Mouse (Mus musculus): ENCODE measurements at regions not wholly inside any gene's neighbourhood (a gene's known extent, or its start where the extent isn't known, plus 50 kb on each side); places are given as distances from the start of the nearest gene placed in this dataset.

GRCm38 (mm10) chr17:47266335-47266734 is 102.4 kb upstream of the Mrps10 start:
- Histone ChIP-seq H3K27me3 (ENCODE audit: control insufficient read depth, insufficient read depth, low read length) (no peaks in the 10 kb centered on the region), H3K36me3 (ENCODE audit: control insufficient read depth, insufficient read depth, low read length) (no peaks in the 10 kb centered on the region; the same call in 1 of the 2 replicates), H3K4me2 (ENCODE audit: low read depth, low read length) (no peak overlapping the region), H3K9ac (ENCODE audit: low read length) (no peak overlapping the region), H3K27ac (ENCODE audit: low read length) (no peak overlapping the region), H3K4me1 (ENCODE audit: control insufficient read depth, insufficient read depth, low read length) (no peaks in the 10 kb centered on the region), H3K9me3 (replicated peaks; ENCODE audit: control insufficient read depth, low read length) (no peaks in the 10 kb centered on the region), H3K4me3 (replicated peaks; ENCODE audit: low read length) (no peak overlapping the region)
- no peak for ATAC-seq (ENCODE audit: insufficient read depth, low FRiP score)
- WGBS, result 95% methylated on average over 7 of the region's 7 CpGs

DNA sequence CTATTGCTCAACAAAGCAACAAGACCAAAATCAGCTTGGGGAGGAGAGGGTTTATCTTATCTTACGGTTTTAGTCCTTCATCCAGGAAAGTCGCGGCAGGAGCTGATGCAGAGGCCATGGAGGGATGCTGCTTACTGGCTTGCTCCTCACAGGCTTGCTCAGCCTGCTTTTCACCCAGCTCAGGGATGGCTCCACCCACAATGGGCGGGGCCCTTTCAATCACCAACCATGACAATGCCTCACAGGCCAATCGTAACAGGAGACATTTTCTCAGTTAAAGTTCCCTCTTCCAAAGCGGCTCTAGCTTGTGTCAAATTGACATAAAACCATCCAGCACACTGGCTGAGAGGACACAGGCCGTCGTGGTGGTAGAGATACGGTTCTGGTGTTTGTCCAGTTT is 105.7 kb upstream of the Mrps10 start:
- H3K9me3 ChIP-seq (replicated peaks; ENCODE audit: control insufficient read depth, low read length), result no peaks in the 10 kb centered on the region
- H3K27me3 ChIP-seq (ENCODE audit: control insufficient read depth, insufficient read depth, low read length), result no peaks in the 10 kb centered on the region
- H3K4me2 ChIP-seq (ENCODE audit: low read depth, low read length), result no peak overlapping the region
- no peak overlapping the region for H3K27ac ChIP-seq (ENCODE audit: low read length)
- no peaks in the 10 kb centered on the region for H3K4me1 ChIP-seq (ENCODE audit: control insufficient read depth, insufficient read depth, low read length)
- no peak overlapping the region for H3K4me3 ChIP-seq (replicated peaks; ENCODE audit: low read length)
- 90% methylated on average over 9 of the region's 9 CpGs for WGBS
- ATAC-seq (ENCODE audit: insufficient read depth, low FRiP score), result no peak
- H3K36me3 ChIP-seq (ENCODE audit: control insufficient read depth, insufficient read depth, low read length), result no peaks in the 10 kb centered on the region; the same call in 1 of the 2 replicates
- H3K9ac ChIP-seq (ENCODE audit: low read length), result no peak overlapping the region

DNA sequence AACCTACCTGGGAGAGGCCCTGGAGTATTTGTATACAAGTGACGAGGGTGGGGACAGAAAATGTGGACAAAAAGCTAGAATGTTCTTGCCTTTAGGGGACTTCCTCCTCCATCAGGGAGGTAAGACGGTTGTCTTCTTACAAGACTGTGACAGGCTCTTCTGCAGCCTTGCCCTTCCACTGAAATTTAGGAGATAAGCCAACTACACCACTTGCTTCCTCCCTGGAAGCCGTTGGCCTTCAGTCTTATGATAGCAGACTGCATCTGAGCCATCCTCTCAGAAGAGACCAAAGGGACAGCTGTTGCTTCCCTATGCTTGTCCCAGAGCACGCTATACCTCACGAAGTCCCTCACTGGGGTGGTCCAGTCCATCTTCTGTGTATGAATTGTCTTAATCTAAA is 106.5 kb upstream of the Mrps10 start:
- Histone ChIP-seq H3K27ac (ENCODE audit: low read length) (no peak overlapping the region), H3K4me1 (ENCODE audit: control insufficient read depth, insufficient read depth, low read length) (no peaks in the 10 kb centered on the region), H3K4me2 (ENCODE audit: low read depth, low read length) (no peak overlapping the region), H3K36me3 (ENCODE audit: control insufficient read depth, insufficient read depth, low read length) (no peaks in the 10 kb centered on the region; the same call in 1 of the 2 replicates), H3K27me3 (ENCODE audit: control insufficient read depth, insufficient read depth, low read length) (no peaks in the 10 kb centered on the region), H3K9ac (ENCODE audit: low read length) (no peak overlapping the region), H3K9me3 (replicated peaks; ENCODE audit: control insufficient read depth, low read length) (no peaks in the 10 kb centered on the region), H3K4me3 (replicated peaks; ENCODE audit: low read length) (no peak overlapping the region)
- ATAC-seq (ENCODE audit: insufficient read depth, low FRiP score), result no peak
- WGBS, result 91% methylated on average over 5 of the region's 5 CpGs

- no peak overlapping the region for H3K4me3 ChIP-seq (replicated peaks; ENCODE audit: low read length)
- WGBS, result 73% methylated on average over 4 of the region's 4 CpGs
- ATAC-seq (ENCODE audit: insufficient read depth, low FRiP score), result no peak
Measured at GRCm38 (mm10) chr17:47260976-47261375, 107.7 kb upstream of the Mrps10 start.

GRCm38 (mm10) chr17:47258296-47258695 is 110.4 kb upstream of the Mrps10 start:
- H3K27ac ChIP-seq (ENCODE audit: low read length), result no peak overlapping the region
- no peak overlapping the region for H3K9ac ChIP-seq (ENCODE audit: low read length)
- WGBS, result 85% methylated on average over 2 of the region's 2 CpGs
- H3K4me2 ChIP-seq (ENCODE audit: low read depth, low read length), result no peak overlapping the region
- H3K4me3 ChIP-seq (replicated peaks; ENCODE audit: low read length), result no peak overlapping the region
- no peaks in the 10 kb centered on the region for H3K27me3 ChIP-seq (ENCODE audit: control insufficient read depth, insufficient read depth, low read length)
- H3K9me3 ChIP-seq (replicated peaks; ENCODE audit: control insufficient read depth, low read length), result no peaks in the 10 kb centered on the region
- no peaks in the 10 kb centered on the region for H3K36me3 ChIP-seq (ENCODE audit: control insufficient read depth, insufficient read depth, low read length)
- H3K4me1 ChIP-seq (ENCODE audit: control insufficient read depth, insufficient read depth, low read length), result no peaks in the 10 kb centered on the region
- no peak for ATAC-seq (ENCODE audit: insufficient read depth, low FRiP score)

More at GRCm38 (mm10) chr17:47260976-47261375, 107.7 kb upstream of the Mrps10 start:
- H3K9ac ChIP-seq (ENCODE audit: low read length), result no peak overlapping the region
- no peaks in the 10 kb centered on the region for H3K36me3 ChIP-seq (ENCODE audit: control insufficient read depth, insufficient read depth, low read length)
- no peaks in the 10 kb centered on the region for H3K4me1 ChIP-seq (ENCODE audit: control insufficient read depth, insufficient read depth, low read length)
- H3K9me3 ChIP-seq (replicated peaks; ENCODE audit: control insufficient read depth, low read length), result no peaks in the 10 kb centered on the region
- H3K27ac ChIP-seq (ENCODE audit: low read length), result no peak overlapping the region
- H3K27me3 ChIP-seq (ENCODE audit: control insufficient read depth, insufficient read depth, low read length), result no peaks in the 10 kb centered on the region
- no peak overlapping the region for H3K4me2 ChIP-seq (ENCODE audit: low read depth, low read length)

GRCm38 (mm10) chr17:47255209-47255608 is 113.5 kb upstream of the Mrps10 start:
- Histone ChIP-seq H3K9ac (ENCODE audit: low read length) (no peak overlapping the region), H3K36me3 (ENCODE audit: control insufficient read depth, insufficient read depth, low read length) (no peaks in the 10 kb centered on the region), H3K27me3 (ENCODE audit: control insufficient read depth, insufficient read depth, low read length) (no peaks in the 10 kb centered on the region), H3K27ac (ENCODE audit: low read length) (no peak overlapping the region), H3K4me1 (ENCODE audit: control insufficient read depth, insufficient read depth, low read length) (no peaks in the 10 kb centered on the region), H3K9me3 (replicated peaks; ENCODE audit: control insufficient read depth, low read length) (no peaks in the 10 kb centered on the region), H3K4me2 (ENCODE audit: low read depth, low read length) (no peak overlapping the region), H3K4me3 (replicated peaks; ENCODE audit: low read length) (no peak overlapping the region)
- WGBS, result 49% methylated on average over 8 of the region's 8 CpGs
- ATAC-seq (ENCODE audit: insufficient read depth, low FRiP score), result no peak

GRCm38 (mm10) chr17:47254026-47254425 is 114.7 kb upstream of the Mrps10 start:
- no peaks in the 10 kb centered on the region; the same call in 1 of the 2 replicates for H3K4me1 ChIP-seq (ENCODE audit: control insufficient read depth, insufficient read depth, low read length)
- no peak for ATAC-seq (ENCODE audit: insufficient read depth, low FRiP score)
- WGBS, result 78% methylated on average over 11 of the region's 11 CpGs
- no peak overlapping the region for H3K4me2 ChIP-seq (ENCODE audit: low read depth, low read length)
- H3K27ac ChIP-seq (ENCODE audit: low read length), result no peak overlapping the region
- no peaks in the 10 kb centered on the region for H3K27me3 ChIP-seq (ENCODE audit: control insufficient read depth, insufficient read depth, low read length)
- no peak overlapping the region for H3K9ac ChIP-seq (ENCODE audit: low read length)
- no peaks in the 10 kb centered on the region for H3K9me3 ChIP-seq (replicated peaks; ENCODE audit: control insufficient read depth, low read length)
- H3K4me3 ChIP-seq (replicated peaks; ENCODE audit: low read length), result no peak overlapping the region
- no peaks in the 10 kb centered on the region for H3K36me3 ChIP-seq (ENCODE audit: control insufficient read depth, insufficient read depth, low read length)

DNA sequence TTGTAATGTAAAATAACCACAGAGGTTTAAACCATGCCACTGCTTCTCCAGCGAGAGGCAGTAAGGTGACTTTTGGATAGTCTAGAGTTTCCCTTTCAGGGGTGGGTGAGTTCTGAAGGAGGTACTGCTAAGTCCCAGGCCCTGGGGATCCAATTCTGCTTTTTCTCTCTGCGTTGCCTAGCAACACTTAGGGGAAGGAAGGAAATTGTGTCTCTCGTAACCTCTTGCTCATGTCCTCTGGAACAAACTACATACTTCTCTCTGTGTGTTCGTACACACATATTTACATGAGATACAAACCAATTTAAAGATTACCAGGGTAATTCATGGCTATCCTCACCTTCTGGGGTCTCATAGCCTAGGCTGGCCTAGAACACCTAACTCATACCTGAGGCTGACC is 118.7 kb upstream of the Mrps10 start:
- Histone ChIP-seq H3K36me3 (ENCODE audit: control insufficient read depth, insufficient read depth, low read length) (no peaks in the 10 kb centered on the region), H3K27me3 (ENCODE audit: control insufficient read depth, insufficient read depth, low read length) (no peaks in the 10 kb centered on the region), H3K9ac (ENCODE audit: low read length) (no peak overlapping the region), H3K9me3 (replicated peaks; ENCODE audit: control insufficient read depth, low read length) (no peaks in the 10 kb centered on the region), H3K4me3 (replicated peaks; ENCODE audit: low read length) (no peak overlapping the region), H3K4me2 (ENCODE audit: low read depth, low read length) (no peak overlapping the region), H3K27ac (ENCODE audit: low read length) (no peak overlapping the region), H3K4me1 (ENCODE audit: control insufficient read depth, insufficient read depth, low read length) (no peaks in the 10 kb centered on the region; the same call in 1 of the 2 replicates)
- 80% methylated on average over 4 of the region's 4 CpGs for WGBS
- no peak for ATAC-seq (ENCODE audit: insufficient read depth, low FRiP score)

DNA sequence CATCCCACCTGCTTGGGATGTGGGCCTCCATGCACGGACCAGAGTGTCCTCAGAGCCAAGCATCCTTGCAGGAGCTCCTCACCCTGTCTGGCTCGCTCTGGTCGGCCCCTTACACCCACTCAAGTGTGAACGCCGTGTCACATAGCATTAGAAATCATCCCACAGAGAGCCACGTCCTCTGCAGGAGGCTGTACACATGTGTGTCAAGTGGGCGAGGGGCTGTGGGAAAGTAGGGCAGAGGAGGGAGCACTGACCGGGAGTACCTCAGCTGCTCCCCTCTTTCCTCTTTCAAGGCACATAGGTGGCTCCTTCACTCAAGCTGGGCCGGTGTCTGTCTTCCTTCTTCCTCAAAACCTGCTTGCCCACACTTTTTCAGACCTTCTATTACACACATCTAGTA is 119.5 kb upstream of the Mrps10 start:
- Histone ChIP-seq H3K9me3 (replicated peaks; ENCODE audit: control insufficient read depth, low read length) (no peaks in the 10 kb centered on the region), H3K4me2 (ENCODE audit: low read depth, low read length) (no peak overlapping the region), H3K27ac (ENCODE audit: low read length) (no peak overlapping the region), H3K9ac (ENCODE audit: low read length) (no peak overlapping the region), H3K4me3 (replicated peaks; ENCODE audit: low read length) (no peak overlapping the region), H3K36me3 (ENCODE audit: control insufficient read depth, insufficient read depth, low read length) (no peaks in the 10 kb centered on the region), H3K27me3 (ENCODE audit: control insufficient read depth, insufficient read depth, low read length) (no peaks in the 10 kb centered on the region), H3K4me1 (ENCODE audit: control insufficient read depth, insufficient read depth, low read length) (no peaks in the 10 kb centered on the region; the same call in 1 of the 2 replicates)
- 84% methylated on average over 9 of the region's 9 CpGs for WGBS
- ATAC-seq (ENCODE audit: insufficient read depth, low FRiP score), result no peak

GRCm38 (mm10) chr17:47248053-47248452 is 120.6 kb upstream of the Mrps10 start:
- Histone ChIP-seq H3K27ac (ENCODE audit: low read length) (no peak overlapping the region), H3K9ac (ENCODE audit: low read length) (no peak overlapping the region), H3K36me3 (ENCODE audit: control insufficient read depth, insufficient read depth, low read length) (no peaks in the 10 kb centered on the region), H3K4me3 (replicated peaks; ENCODE audit: low read length) (no peak overlapping the region), H3K27me3 (ENCODE audit: control insufficient read depth, insufficient read depth, low read length) (no peaks in the 10 kb centered on the region), H3K4me1 (ENCODE audit: control insufficient read depth, insufficient read depth, low read length) (no peaks in the 10 kb centered on the region; the same call in 1 of the 2 replicates), H3K4me2 (ENCODE audit: low read depth, low read length) (no peak overlapping the region), H3K9me3 (replicated peaks; ENCODE audit: control insufficient read depth, low read length) (no peaks in the 10 kb centered on the region)
- ATAC-seq (ENCODE audit: insufficient read depth, low FRiP score), result no peak
- WGBS, result 64% methylated on average over 3 of the region's 3 CpGs

All from stomach, embryonic 16.5 days (tissue).